Mouse (Mus musculus): ENCODE results near the gene Gm8994. TPM values are rescaled to one million over a fixed set of nuclear protein-coding genes. Genes with fewer than 3 reads are reported as not detected.

Gene Gm8994
- 0.15 TPM in 1 of 2 replicates, not detected in the other for polyA plus RNA-seq (2012; rRNA removed)

DNA sequence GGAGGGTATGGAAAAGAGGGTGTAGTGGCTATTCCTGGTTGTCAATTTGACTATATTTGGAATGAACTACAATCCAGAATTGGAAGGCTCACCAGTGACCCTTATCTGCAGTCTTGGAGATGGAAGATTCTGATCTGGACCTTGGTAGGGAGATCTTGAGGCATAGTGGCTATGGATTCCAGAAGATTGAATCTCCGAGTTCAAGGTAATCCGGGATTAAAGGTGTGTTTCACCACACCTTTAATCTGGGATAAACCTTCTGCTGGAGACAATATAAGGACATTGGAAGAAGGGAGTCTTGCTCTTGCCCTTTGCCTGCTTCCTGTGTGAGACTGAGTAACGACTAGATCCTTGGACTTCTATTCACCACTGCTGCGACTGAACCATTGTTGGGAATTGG lies at the start of gene Gm8994:
Gene Gm8994 (plus strand): TSS at position 301 of the 400 bp plus-strand sequence.

Other genes with a start within 250 kb of the Gm8994 start
- 0.34 and 0.46 TPM in 2 replicates for gene Grin2b, start 154.0 kb upstream of the Gm8994 start, polyA plus RNA-seq (2012; rRNA removed)
- 26.0 and 40.0 TPM in 2 replicates for gene E330021D16Rik, start 88.0 kb downstream of the Gm8994 start, polyA plus RNA-seq (2012; rRNA removed)
- gene Atf7ip, start 178.6 kb downstream of the Gm8994 start, polyA plus RNA-seq (2012; rRNA removed), result 26.8 and 41.5 TPM in 2 replicates